Mouse (Mus musculus) left cerebral cortex, postnatal 36 days (tissue): Measurements from ENCODE around the gene Alk. TPM values are rescaled to one million over a fixed set of nuclear protein-coding genes. Genes with fewer than 3 reads are reported as not detected.

Experiments
- DNase-seq, 2 experiments: peaks; one replicate each; pipeline ENCODE4 v3.0.0; 2021 to 2022; ENCODE audit warnings: low spot score in 2 of 2, mixed read lengths in 1 of 2
- intact Hi-C: fragments of 180-260 bp; cut with DNase I; formaldehyde crosslinking; loops from one replicate; pipeline ENCODE4 v1.15.1; 2025
- total RNA-seq, 2 experiments: library from RNA; stranded (reverse); gene quantifications; 2 replicates each; pipeline ENCODE4 v1.2.3; 2021

Alk gene
- total RNA-seq, 2 experiments from 2014 or later, result 7.6 to 10.1 TPM

- intact Hi-C loops, result no loop called here
- no peak for DNase-seq
Measured at GRCm38 (mm10) chr17:71870232-71870621, 734.2 kb downstream of the Alk start.

- DNase-seq, result peak; percentile 41 to 58
- intact Hi-C loops, result no loop called here
Measured at GRCm38 (mm10) chr17:71869372-71870231, 734.8 kb downstream of the Alk start.

DNA sequence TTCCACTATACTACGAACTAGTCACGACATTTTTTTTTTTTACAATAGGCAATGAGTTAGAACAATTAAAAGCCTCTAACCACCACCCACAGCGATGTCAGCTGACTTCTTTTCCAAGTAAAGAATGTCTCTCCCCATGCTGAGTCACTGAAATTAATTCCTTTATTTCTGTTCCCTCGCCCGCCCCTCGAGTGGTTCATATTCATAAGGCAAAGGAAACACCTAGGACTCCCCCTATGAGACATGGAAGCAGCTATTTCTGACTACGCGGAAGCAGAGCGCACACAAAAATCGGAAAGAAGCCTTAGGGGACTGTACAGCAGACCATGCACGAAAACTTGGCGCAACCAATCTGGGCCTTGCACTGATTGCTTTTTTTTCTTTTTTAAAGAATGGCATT is 735.6 kb downstream of the Alk start:
- DNase-seq, result no peak
- intact Hi-C loops, result no loop called here

DNA sequence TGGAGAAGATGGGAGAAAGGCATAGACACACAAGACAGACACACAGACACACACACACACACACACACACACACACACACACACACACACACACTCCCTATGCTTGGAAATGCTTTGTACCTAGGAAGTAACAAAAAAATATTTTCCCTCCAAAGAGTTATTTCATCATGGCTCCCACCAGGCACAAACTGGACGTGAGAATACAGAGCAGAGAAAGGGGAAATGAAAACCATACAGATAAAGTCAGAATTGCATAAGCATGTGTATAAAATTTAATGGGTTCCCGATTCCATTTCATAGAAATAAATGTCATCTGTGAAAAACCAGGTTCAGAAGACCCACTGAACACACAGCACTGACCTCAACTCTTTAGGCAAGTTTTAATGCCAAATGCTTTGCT is 736.5 kb downstream of the Alk start:
- intact Hi-C loops, result no loop called here
- DNase-seq, result no peak

GRCm38 (mm10) chr17:71865437-71865836 is 739.0 kb downstream of the Alk start:
- intact Hi-C loops, result no loop called here
- DNase-seq, result no peak

- intact Hi-C loops, result no loop called here
- DNase-seq, result no peak
Measured at GRCm38 (mm10) chr17:71864039-71864438, 740.4 kb downstream of the Alk start.

DNA sequence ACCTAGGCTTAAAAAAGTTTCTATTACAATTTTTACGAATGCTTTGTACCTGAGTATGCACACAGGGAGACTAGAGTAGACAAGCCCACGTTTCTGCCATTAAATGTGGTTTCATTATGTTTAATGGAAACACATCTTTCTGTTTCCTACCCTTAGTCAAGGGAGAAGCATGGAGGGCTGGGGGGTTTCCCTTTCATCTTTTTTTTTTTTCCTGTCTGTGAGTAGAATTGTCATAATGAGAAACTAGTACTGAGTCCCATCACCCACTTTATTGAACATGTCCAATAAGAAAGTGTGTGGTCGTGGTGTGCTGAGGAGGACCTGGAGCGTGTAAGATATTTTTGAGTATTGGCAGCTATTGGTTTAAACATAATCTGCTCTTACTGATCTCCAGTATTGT is 741.5 kb downstream of the Alk start:
- no peak for DNase-seq
- intact Hi-C loops, result no loop called here

DNA sequence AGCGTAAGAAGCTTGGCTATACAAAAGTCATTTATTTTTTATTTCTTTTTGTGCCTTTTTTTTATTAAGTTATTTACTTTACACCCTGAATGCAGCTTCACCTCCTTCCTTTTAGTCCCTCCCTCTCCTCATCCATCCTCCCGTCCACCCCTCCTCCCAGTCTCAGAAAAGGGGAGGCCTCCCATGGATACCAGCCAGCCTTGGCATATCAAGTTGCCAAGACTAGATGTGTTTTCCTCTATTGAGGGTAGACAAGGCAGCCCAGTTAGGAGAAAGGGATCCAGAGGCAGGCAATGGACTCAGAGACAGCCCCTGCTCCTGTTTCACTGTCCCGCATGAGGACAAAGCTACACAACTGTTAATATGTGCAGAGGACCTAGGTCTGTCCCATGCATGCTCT is 742.2 kb downstream of the Alk start:
- intact Hi-C loops, result no loop called here
- no peak for DNase-seq

DNA sequence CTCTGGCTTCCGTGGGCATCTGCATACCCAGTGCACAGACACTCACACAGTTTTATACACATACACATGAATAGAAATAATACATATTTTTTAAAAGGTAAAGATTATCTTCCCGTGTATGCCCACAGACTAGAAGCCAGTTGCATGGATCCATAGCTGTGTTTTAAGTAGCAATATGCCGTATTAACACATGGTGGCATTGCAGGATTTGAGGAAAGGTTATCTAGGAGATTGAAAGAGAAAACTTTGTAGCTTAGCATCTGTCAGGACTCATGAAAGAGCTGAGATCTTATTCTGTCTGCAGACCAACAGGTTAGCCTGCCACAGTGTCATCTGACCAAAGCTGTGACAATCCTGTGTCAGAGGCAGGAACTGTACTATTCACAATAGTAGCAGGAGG is 772.5 kb downstream of the Alk start:
- DNase-seq, result no peak
- intact Hi-C loops, result no loop called here

GRCm38 (mm10) chr17:71828647-71829414 is 775.6 kb downstream of the Alk start:
- intact Hi-C loops, result no loop called here
- DNase-seq, result no peak

- DNase-seq, result no peak
- intact Hi-C loops, result no loop called here
Measured at GRCm38 (mm10) chr17:71827627-71828026, 776.8 kb downstream of the Alk start.

GRCm38 (mm10) chr17:71826603-71827002 is 777.8 kb downstream of the Alk start:
- no peak for DNase-seq
- intact Hi-C loops, result no loop called here

- DNase-seq, result no peak
- intact Hi-C loops, result no loop called here
Measured at GRCm38 (mm10) chr17:71823622-71824306, 780.7 kb downstream of the Alk start.

Other genes starting within 250 kb of the Alk start
- 10 to 100 TPM; 83.7 to 94.6 TPM for gene Ypel5, start 231.8 kb upstream of the Alk start, total RNA-seq